In the genomic region with DNA sequence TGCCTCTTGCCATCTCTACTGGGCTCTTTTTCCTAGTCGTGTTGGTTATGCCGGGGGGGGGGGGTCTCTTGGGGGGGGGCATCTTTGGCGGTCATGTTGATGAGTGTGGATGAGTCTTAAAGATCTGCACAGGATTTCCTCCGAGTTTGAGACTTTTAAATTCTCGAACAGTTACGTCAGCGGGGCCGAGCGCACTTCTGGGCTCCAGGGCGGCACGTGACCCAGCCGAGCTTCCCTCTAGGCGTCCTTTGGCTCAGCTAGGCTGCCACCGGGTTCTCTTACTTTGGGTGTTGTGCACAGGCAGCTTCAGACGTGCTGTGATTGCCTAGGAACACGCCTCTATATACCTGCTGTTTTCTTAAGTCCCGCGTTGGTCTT, we compare ENCODE assay signal across 7 mouse cellular contexts.
A peak's percentile ranks its signal among the peaks of the same experiment; 100 is the strongest.
DNase-seq lines count a peak whose midpoint lies in the region; ATAC-seq and TF ChIP-seq lines count a peak whose summit lies in the region.

No protein-coding gene starts in this region.

- WGBS in intestine, postnatal 0 days = under 1% methylated on average over 18 of the region's 18 CpGs
- WGBS in lung, embryonic 15.5 days = under 1% methylated on average over 18 of the region's 18 CpGs

- peak overlapping the region; percentile 97 for H3K27ac ChIP-seq in intestine, postnatal 0 days (ENCODE audit: low read depth, low read length)
- H3K27ac ChIP-seq in lung, embryonic 15.5 days = peak overlapping the region; percentile 98

- H3K4me2 ChIP-seq in intestine, postnatal 0 days (replicated peaks; ENCODE audit: low read depth) = peak overlapping the region; percentile 79
- H3K4me2 ChIP-seq in lung, embryonic 15.5 days = peak overlapping the region; percentile 94

- H3K4me1 ChIP-seq in intestine, postnatal 0 days (replicated peaks; ENCODE audit: control insufficient read depth, insufficient read depth, low read length) = peaks cover 20% of the 10 kb centered on the region; the same call in 1 of the 2 replicates
- peaks cover 46% of the 10 kb centered on the region for H3K4me1 ChIP-seq in lung, embryonic 15.5 days

- CTCF ChIA-PET in Patski (lab: Charles Lee) = interaction anchor here (0.6 to 1.4 kb wide), 4 partner anchors 26 to 116 kb away, joined by 3 to 4 read pairs (median 3); no protein-coding TSS in a partner anchor

- H3K4me3 ChIP-seq in intestine, postnatal 0 days (ENCODE audit: low read depth, low read length) = peak overlapping the region; percentile 60
- H3K4me3 ChIP-seq in lung, embryonic 15.5 days = peak overlapping the region; percentile 75

- H3K9me3 ChIP-seq in intestine, postnatal 0 days (ENCODE audit: control insufficient read depth) = no peaks in the 10 kb centered on the region
- no peaks in the 10 kb centered on the region for H3K9me3 ChIP-seq in lung, embryonic 15.5 days

- DNase-seq in Patski (ENCODE audit: low read depth, low spot score) = no peak
- peak; percentile 27 for DNase-seq in c-Kit-positive CD71-positive TER-119-positive erythroid progenitor cells, embryonic 14.5 days (ENCODE audit: low spot score)
- peak; percentile 42 for DNase-seq in urinary bladder, postnatal 10 days (ENCODE audit: low spot score)

- POLR2A ChIA-PET in Patski (lab: Charles Lee) = interaction anchor here (1.0 to 1.6 kb wide), 3 partner anchors 11 to 28 kb away, joined by 3 to 4 read pairs (median 3); no protein-coding TSS in a partner anchor

- peak; percentile 36 for ATAC-seq in Patski
- peak; percentile 52 for ATAC-seq in granulocyte monocyte progenitor cell, adult 5-6 weeks (replicated peaks; ENCODE audit: poor library complexity, severe bottlenecking)
- ATAC-seq in intestine, postnatal 0 days = peak; percentile 37
- peak; percentile 82 for ATAC-seq in lung, embryonic 15.5 days (ENCODE audit: borderline replicate concordance, extremely low read depth, low FRiP score, low TSS enrichment)
- ATAC-seq in neutrophil, adult 5-6 weeks (ENCODE audit: extremely low read depth, insufficient number of reproducible peaks, low FRiP score, poor library complexity, severe bottlenecking) = 0 out of 2 replicates have a peak, but pooled peaks have one; percentile 48

- no peaks in the 10 kb centered on the region; the same call in 1 of the 2 replicates for H3K36me3 ChIP-seq in intestine, postnatal 0 days (ENCODE audit: control insufficient read depth, insufficient read depth)
- H3K36me3 ChIP-seq in lung, embryonic 15.5 days = no peaks in the 10 kb centered on the region

- H3K27me3 ChIP-seq in Patski = no peaks in the 10 kb centered on the region
- no peaks in the 10 kb centered on the region for H3K27me3 ChIP-seq in intestine, postnatal 0 days (replicated peaks; ENCODE audit: control insufficient read depth, insufficient read depth, low read length)
- no peaks in the 10 kb centered on the region for H3K27me3 ChIP-seq in lung, embryonic 15.5 days

- no peak for TF ChIP-seq CTCF in Patski (IDR thresholded peaks at IDR 0.05)
- TF ChIP-seq CTCF in intestine, postnatal 0 days (IDR thresholded peaks at IDR 0.05; ENCODE audit: low read depth) = no peak

- H3K9ac ChIP-seq in intestine, postnatal 0 days (ENCODE audit: low read depth, low read length) = peak overlapping the region; percentile 88
- H3K9ac ChIP-seq in lung, embryonic 15.5 days = peak overlapping the region; percentile 86

- in situ Hi-C loops in Patski (cut with MboI; ENCODE audit: low pct_unique_long_range_greater_than_20kb) = no loop called here
